Mouse (Mus musculus) v-Abl transformed pro-B cells (cell line): ENCODE measurements around the gene Rac3.
"Not testable (repeated sequence)": the region's sequence is repeated elsewhere in the genome, so short reads cannot be mapped to it uniquely, and the experiment has no call there.

Experiments used
- in situ Hi-C, 2 experiments: fragments of 400-800 bp; cut with MboI; formaldehyde crosslinking; loops; one replicate each; pipeline ENCODE4 v1.15.1; 2025; ENCODE audit not compliant: unreplicated experiment in 2 of 2

Gene Rac3

GRCm38 (mm10) chr11:120726243-120727168, 5.2 kb downstream of the Rac3 start:
- in situ Hi-C loops: loop anchor here (5.0 to 10.0 kb wide), 2 partner anchors 46 to 78 kb away; no protein-coding TSS in a partner anchor

DNA sequence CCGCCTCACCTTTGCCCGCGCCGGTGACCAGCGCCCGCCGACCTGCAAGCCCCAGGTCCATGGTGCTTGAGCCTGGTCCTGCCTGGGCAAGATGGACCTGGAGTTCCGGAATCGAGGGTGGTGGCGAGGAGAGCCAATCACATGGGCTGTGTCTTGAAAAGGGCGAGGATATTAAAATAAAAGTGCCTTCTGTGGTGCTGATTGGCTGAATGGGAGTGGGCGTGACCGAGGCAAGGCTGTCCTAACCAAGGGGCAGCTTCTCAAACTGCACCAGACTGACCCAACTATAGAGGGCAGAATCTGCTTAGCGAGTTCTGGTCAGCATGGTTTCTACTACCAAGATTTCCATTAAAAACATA, 5.9 kb downstream of the Rac3 start, which contains the start of gene Dcxr:
Gene Dcxr, minus strand, starts transcription at position 113 of the 359 bp plus-strand sequence.
- in situ Hi-C loops: loop anchor here (5.0 to 10.0 kb wide), 2 partner anchors 45 to 78 kb away; no protein-coding TSS in a partner anchor

DNA sequence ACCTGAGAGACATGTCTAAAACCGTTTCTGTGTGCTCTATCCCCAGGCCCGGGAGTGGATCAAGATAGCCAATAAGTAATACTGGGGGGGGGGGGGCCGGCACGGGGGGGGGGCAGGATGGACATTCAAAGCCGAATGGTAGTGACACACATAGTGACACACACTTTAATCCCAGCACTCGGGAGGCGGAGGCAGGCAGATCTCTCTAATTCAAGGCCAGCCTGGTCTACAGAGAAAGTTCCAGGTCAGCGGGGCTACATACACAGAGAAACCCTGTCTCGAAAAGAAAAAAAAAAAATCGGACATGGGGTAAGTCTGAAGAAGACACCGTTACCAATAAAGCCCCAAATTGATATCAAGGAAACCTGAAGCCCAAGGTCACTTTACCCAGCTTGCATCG, 6.3 kb downstream of the Rac3 start:
- in situ Hi-C loops: loop anchor here (5.0 to 10.0 kb wide), 2 partner anchors 45 to 77 kb away; no protein-coding TSS in a partner anchor

DNA sequence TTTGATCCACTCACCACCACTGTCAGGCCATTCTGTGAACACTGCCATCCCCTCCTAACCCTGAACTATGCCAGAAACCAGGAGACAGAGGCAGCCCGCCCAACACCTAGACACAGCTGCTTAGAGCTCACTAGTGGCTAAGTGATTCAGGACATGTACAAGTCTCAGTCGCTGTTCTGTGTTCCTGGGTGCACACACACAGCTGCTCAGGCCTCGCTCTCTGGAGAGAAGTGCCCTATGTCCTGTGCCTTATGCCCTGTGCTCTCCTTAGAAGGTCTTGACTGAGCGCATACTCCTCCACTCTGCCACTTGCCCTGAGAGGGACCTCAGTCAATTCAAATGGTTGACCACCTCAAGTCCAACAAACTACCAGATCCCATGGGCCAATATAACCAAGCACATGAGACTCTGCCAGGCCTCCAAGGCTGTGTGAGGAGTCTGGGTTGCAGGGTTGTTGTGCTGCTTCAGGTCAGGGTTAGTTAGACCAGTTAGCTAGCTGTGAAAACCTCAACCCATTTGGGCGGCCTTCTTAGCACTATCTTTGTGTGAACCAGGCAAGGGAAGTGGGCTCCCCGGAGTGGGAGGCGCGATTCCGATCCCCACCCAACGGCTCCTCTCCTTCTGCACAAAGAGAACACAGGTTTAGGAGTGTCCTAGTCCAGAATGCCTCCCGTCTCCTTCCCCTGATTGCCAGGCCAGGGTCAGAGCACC, 7.4 kb downstream of the Rac3 start:
- in situ Hi-C loops: loop anchor here (5.0 to 10.0 kb wide), 2 partner anchors 44 to 76 kb away; no protein-coding TSS in a partner anchor

DNA sequence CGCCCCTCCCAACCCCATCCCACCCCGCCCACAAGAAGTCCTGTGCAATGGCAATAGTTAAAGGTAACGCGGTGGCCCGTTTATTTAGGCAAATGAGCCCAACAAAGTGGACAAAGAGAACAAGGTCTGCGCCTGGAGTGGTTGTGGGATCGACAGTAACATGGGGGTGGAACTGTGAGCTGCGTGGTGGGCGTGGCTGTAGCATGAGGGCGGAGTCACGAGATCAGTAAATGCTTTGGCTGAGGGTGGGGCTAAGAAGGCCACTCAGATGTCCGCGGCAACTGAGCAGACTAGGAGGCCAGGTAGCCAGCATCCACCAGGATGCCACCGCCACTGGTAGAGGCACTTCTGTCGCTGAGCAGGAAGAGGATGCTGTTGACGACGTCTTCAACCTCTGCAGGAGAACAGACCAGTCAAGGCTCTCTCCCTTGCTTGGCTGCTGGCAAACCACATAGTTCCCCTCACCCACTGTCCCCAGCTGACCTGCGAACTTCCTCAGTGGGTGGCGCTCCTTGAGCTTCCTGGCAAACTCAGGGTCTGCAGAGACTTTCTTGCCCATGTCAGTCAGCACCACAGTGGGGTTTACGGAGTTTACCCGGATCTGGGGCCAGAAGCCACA, 8.3 kb downstream of the Rac3 start:
- in situ Hi-C loops: loop anchor here (5.0 to 10.0 kb wide), 2 partner anchors 43 to 75 kb away; no protein-coding TSS in a partner anchor

- in situ Hi-C loops: no loop called here
Measured at GRCm38 (mm10) chr11:120730331-120730870, 9.1 kb downstream of the Rac3 start.

- in situ Hi-C loops: no loop called here
Measured at GRCm38 (mm10) chr11:120731395-120731794, 10.1 kb downstream of the Rac3 start.

DNA sequence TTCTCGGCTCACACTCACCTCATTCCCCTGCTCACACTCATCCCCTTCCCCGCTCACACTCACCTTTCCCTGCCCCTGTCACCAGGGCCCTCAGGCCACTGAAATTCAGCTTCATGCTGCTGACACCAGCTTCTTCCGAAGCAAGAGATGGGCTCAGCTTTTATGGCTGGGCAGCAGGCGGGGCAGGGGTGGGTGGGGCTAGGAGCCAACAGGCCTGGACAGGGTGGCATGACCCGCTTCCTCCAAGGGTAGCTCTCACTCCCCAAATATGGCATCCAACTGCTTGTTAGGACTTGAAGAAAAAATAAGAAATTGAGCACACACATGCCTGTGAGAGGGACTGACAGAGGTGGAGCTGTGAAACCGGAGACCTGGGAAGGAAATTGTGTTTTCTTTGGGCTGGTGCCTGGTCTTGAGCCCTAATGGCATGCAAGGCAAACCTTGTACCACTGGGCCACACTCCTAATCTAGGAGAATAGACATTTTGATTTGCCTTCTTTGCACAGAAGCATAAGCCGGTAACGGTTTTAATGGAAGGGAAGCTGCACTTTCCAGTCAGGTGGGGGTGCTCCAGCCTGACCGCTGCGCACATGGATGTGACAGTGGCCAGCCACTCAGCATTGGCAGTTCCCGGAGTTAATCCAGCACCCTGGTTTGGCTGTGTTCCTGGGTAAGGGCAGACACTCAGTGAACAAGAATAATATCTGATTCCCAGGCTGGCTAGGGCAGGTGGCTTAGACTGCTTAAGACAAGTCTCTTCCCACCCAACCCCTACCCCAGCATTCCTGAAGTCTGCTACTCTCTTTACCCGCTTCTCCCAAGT, 10.8 kb downstream of the Rac3 start, which contains the start of gene Cbr2:
Gene Cbr2, minus strand, starts transcription at position 257 of the 823 bp plus-strand sequence.
- in situ Hi-C loops: no loop called here

GRCm38 (mm10) chr11:120733521-120733920, 12.3 kb downstream of the Rac3 start:
- in situ Hi-C loops: no loop called here

- in situ Hi-C loops: no loop called here
Measured at GRCm38 (mm10) chr11:120736424-120736823, 15.2 kb downstream of the Rac3 start.

- in situ Hi-C loops: no loop called here
Measured at GRCm38 (mm10) chr11:120740981-120741380, 19.7 kb downstream of the Rac3 start.

DNA sequence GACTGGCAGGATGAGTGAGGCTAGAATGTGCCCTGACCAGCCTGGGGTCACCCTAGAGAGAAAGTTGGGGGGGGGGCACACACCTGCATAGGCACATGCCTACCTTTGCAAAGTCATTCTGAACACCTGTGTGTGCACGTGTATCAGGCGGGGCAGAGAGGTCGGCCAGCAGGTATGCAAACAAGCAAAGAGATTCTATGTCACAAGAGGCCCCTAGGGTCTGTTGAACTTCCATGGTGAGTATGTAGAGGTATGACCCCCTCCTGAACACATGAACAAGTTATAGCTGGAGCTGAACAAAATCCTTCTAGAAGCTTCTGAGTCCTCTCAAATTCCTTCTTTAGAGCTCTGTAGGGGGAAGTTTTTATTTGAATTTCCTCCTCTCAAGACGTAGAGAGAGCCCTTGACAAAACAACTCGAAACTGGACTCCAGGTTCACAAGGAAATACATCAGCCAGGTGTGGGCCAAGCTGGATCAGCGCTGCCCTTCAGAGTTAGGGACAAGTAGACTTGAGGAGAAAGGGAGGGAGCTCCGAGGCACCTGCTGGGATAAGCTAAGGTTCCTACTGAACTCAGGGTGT, 22.9 kb downstream of the Rac3 start:
- in situ Hi-C loops: no loop called here

GRCm38 (mm10) chr11:120747974-120748373, 26.7 kb downstream of the Rac3 start:
- in situ Hi-C loops: no loop called here

DNA sequence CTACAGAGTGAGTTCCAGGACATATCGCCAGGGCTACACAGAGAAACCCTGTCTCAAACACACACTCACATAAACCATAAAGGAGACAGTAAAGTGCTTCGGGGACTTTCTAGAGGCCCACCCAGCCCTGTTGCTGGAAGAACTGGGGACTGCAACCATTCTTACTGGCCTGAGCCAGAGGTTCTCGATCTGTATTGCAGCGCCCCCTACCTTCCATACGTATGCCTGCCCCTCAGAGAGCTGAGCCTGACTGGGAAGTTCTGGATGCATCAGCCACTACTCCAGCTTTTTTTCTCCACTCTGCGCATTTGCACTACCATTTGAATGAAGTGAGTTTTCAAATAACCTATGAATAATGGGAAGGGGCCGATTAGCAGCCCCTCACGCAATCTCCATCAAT, 28.2 kb downstream of the Rac3 start:
- in situ Hi-C loops: no loop called here

- in situ Hi-C loops: no loop called here
Measured at GRCm38 (mm10) chr11:120751606-120752005, 30.3 kb downstream of the Rac3 start.

DNA sequence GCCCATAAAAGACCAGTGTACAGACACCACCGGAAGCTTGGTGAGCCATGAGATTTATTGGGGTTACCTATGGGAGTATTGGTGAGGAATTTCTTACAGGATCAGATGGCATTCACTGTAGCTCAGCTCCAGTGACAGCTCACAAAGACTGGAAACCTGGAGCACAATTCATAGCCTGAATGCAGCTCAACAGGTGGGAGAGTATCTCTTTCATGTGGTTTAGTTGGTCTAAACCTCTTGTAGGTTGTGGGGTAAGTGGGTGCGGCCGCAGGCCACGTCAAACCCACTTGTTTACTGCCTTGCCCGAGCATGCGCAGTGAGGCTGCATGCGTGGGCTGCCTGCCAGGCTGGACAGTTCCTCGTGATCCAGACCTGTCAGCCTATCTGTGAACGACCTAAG, 39.0 kb downstream of the Rac3 start:
- in situ Hi-C loops: no loop called here

- in situ Hi-C loops: no loop called here
Measured at GRCm38 (mm10) chr11:120761811-120762671, 40.8 kb downstream of the Rac3 start.

GRCm38 (mm10) chr11:120762672-120763041, 41.4 kb downstream of the Rac3 start, which contains the start of gene Hmga1b:
Hmga1b (plus strand) TSS chr11:120762794.
- in situ Hi-C loops: not testable (repeated sequence)
